Mouse (Mus musculus): ENCODE results near the gene Dusp10. TPM values are rescaled to one million over a fixed set of nuclear protein-coding genes. Genes with fewer than 3 reads are reported as not detected.

Dusp10 gene
- polyA plus RNA-seq, 1 experiment from 2014 or later, result 6.5 TPM

DNA sequence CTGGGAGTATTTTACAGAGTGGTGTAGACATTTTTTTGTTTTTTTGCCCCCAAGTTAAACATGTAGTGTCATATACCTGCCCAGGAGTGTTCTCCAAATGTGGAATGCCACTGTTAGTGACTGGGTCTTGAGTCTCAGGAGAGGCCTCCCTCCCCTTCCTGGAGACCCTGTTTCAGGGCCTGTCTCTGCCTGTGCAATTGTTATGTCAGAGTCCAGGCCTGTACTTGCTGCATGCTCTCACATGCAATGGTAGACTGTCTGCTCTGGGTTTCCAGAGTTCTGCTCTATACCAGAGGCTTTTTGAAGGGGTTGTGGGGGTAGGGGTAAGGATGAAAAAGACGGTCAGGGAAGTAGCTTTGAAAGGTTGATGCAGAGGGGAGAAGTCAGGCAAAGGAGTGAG is 27.8 kb downstream of the Dusp10 start:
- Histone ChIP-seq H3K9me3 (ENCODE audit: control insufficient read depth) (no peaks in the 10 kb centered on the region), H3K36me3 (ENCODE audit: control insufficient read depth, insufficient read depth) (peaks cover 6% of the 10 kb centered on the region; the same call in 1 of the 2 replicates), H3K27ac (ENCODE audit: low read depth, low read length) (no peak overlapping the region), H3K27me3 (replicated peaks; ENCODE audit: control insufficient read depth, insufficient read depth, low read length) (no peaks in the 10 kb centered on the region), H3K4me3 (ENCODE audit: low read depth, low read length) (no peak overlapping the region), H3K4me1 (replicated peaks; ENCODE audit: control insufficient read depth, insufficient read depth, low read length) (no peaks in the 10 kb centered on the region), H3K9ac (ENCODE audit: low read depth, low read length) (no peak overlapping the region), H3K4me2 (replicated peaks; ENCODE audit: low read depth) (peak overlapping the region; percentile 30; the same call in 1 of the 2 replicates)
- ATAC-seq, result no peak
- no peak for TF ChIP-seq CTCF (IDR thresholded peaks at IDR 0.05; ENCODE audit: low read depth)
- 70% methylated on average over 1 of the region's 1 CpGs for WGBS

DNA sequence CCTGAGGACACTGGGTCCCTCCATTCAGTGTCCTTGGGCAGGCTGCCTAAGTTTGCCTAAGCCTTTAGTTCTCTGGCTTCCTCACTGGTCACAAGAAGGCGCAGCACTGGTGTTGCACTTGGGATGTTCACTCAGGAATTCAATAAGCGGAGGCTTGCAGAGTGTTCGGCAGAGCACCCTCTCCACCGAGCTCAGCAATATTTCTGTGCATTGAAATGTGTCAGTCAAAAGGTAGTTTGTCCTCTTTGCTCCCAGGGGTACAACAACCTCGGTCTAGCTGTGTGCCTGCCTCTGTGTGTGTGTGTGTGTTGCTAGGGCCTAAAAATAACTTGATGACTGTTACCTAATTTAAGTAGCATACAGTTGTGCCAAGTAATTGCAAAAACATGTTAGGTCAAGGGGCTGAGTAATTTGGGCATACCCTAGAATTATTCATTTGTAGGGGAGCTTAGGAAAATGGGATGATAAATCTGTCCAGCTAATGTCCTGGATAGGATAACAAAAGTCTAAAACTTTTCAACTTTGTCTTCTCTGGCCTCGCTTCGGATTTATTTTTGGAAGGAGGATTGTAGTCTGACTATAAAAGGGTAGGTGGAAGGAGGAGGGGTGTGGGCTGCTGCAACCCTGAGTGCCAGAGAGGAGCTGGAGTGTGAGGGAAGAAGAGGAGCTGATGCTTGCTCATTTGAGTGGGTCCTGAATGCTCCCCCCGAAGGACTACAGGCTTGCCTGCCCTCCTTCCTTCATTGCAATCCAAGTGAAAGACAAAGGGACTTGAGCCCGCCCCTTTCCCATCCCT is 28.9 kb downstream of the Dusp10 start:
- H3K27ac ChIP-seq (ENCODE audit: low read depth, low read length), result no peak overlapping the region
- 63% methylated on average over 9 of the region's 9 CpGs for WGBS
- H3K9me3 ChIP-seq (ENCODE audit: control insufficient read depth), result no peaks in the 10 kb centered on the region
- no peaks in the 10 kb centered on the region for H3K4me1 ChIP-seq (replicated peaks; ENCODE audit: control insufficient read depth, insufficient read depth, low read length)
- H3K4me2 ChIP-seq (replicated peaks; ENCODE audit: low read depth), result no peak overlapping the region; the same call in 1 of the 2 replicates
- no peaks in the 10 kb centered on the region for H3K27me3 ChIP-seq (replicated peaks; ENCODE audit: control insufficient read depth, insufficient read depth, low read length)
- no peak for TF ChIP-seq CTCF (IDR thresholded peaks at IDR 0.05; ENCODE audit: low read depth)
- ATAC-seq, result no peak
- no peak overlapping the region for H3K4me3 ChIP-seq (ENCODE audit: low read depth, low read length)
- H3K9ac ChIP-seq (ENCODE audit: low read depth, low read length), result no peak overlapping the region
- H3K36me3 ChIP-seq (ENCODE audit: control insufficient read depth, insufficient read depth), result peaks cover 3% of the 10 kb centered on the region; the same call in 1 of the 2 replicates

DNA sequence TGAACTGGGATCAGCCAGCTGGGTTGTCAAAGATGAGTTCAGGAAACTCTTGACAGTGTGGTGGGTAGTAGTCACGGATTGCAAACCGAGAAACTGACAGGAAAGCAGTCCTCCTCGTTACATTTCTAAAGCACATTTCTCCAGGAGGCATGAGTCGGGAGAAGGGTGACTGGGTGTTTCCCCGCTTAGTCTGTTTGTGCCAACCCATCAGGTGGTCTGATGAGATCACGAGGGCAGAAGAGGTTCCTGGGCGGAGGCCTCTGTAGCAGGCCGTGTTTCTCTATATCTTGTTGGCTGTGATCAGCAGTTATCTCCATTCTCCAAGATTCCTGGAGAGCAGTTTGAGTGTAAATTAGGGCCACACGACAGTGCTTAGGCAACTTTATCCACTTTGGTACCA is 29.6 kb downstream of the Dusp10 start:
- Histone ChIP-seq H3K4me3 (ENCODE audit: low read depth, low read length) (no peak overlapping the region), H3K4me2 (replicated peaks; ENCODE audit: low read depth) (no peak overlapping the region), H3K36me3 (ENCODE audit: control insufficient read depth, insufficient read depth) (no peaks in the 10 kb centered on the region), H3K9ac (ENCODE audit: low read depth, low read length) (no peak overlapping the region), H3K27me3 (replicated peaks; ENCODE audit: control insufficient read depth, insufficient read depth, low read length) (no peaks in the 10 kb centered on the region), H3K4me1 (replicated peaks; ENCODE audit: control insufficient read depth, insufficient read depth, low read length) (no peaks in the 10 kb centered on the region), H3K27ac (ENCODE audit: low read depth, low read length) (no peak overlapping the region), H3K9me3 (ENCODE audit: control insufficient read depth) (no peaks in the 10 kb centered on the region)
- TF ChIP-seq CTCF (IDR thresholded peaks at IDR 0.05; ENCODE audit: low read depth), result no peak
- WGBS, result 75% methylated on average over 9 of the region's 9 CpGs
- ATAC-seq, result no peak

DNA sequence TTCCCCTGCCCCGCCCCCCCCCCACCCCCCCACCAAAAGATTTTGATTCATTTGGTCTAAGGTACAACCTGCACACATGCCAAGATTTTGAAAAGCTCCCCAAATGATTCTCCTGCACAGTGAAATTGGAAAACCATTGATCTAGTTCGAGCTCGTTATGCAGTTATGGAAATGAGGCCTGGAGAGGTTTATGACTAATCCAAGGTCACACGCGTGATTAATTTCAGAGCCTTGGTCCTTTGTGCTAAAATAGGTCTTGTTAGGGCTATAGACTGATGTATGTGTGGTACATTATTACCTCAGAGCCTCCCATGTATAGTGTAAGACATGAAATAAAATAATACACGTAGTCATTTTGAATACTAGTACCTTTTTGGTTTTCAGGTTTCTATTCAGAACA is 30.3 kb downstream of the Dusp10 start:
- TF ChIP-seq CTCF (IDR thresholded peaks at IDR 0.05; ENCODE audit: low read depth), result no peak
- H3K36me3 ChIP-seq (ENCODE audit: control insufficient read depth, insufficient read depth), result no peaks in the 10 kb centered on the region
- H3K9ac ChIP-seq (ENCODE audit: low read depth, low read length), result no peak overlapping the region
- 91% methylated on average over 5 of the region's 6 CpGs for WGBS
- no peaks in the 10 kb centered on the region for H3K9me3 ChIP-seq (ENCODE audit: control insufficient read depth)
- no peaks in the 10 kb centered on the region for H3K4me1 ChIP-seq (replicated peaks; ENCODE audit: control insufficient read depth, insufficient read depth, low read length)
- H3K27me3 ChIP-seq (replicated peaks; ENCODE audit: control insufficient read depth, insufficient read depth, low read length), result no peaks in the 10 kb centered on the region
- no peak overlapping the region for H3K27ac ChIP-seq (ENCODE audit: low read depth, low read length)
- ATAC-seq, result no peak
- H3K4me3 ChIP-seq (ENCODE audit: low read depth, low read length), result no peak overlapping the region
- H3K4me2 ChIP-seq (replicated peaks; ENCODE audit: low read depth), result no peak overlapping the region

DNA sequence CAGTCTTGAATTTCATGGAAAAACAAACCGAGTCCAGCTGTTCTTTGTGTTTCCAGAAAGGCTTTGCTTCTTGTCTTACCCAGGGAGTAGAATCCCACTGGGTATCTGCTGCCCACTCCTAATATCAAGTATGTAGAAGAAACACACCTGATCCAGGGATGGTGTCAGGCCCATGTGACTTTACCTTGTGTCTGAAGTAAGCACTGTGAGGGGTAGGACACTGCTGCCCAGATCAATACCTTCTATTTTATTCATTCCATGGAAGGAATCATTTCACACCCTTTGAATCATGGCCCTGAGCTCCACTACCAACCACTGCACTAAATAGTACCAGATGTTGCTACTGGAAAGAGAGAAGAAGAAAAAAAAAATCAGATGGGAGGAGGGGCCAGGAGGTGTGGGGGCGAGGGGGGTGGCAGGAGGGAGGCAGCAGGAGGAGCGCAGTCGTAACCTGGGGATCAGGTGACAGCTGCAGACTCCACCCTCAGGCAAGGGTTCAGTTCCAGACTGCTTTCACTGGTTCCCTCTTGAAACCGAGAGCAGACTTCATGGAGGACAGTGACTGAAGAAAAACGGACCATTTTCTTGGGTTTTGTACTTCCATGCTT is 33.1 kb downstream of the Dusp10 start:
- H3K9ac ChIP-seq (ENCODE audit: low read depth, low read length), result no peak overlapping the region
- TF ChIP-seq CTCF (IDR thresholded peaks at IDR 0.05; ENCODE audit: low read depth), result no peak
- no peak overlapping the region for H3K4me3 ChIP-seq (ENCODE audit: low read depth, low read length)
- no peaks in the 10 kb centered on the region for H3K4me1 ChIP-seq (replicated peaks; ENCODE audit: control insufficient read depth, insufficient read depth, low read length)
- WGBS, result 66% methylated on average over 6 of the region's 6 CpGs
- no peaks in the 10 kb centered on the region for H3K27me3 ChIP-seq (replicated peaks; ENCODE audit: control insufficient read depth, insufficient read depth, low read length)
- no peak for ATAC-seq
- H3K36me3 ChIP-seq (ENCODE audit: control insufficient read depth, insufficient read depth), result no peaks in the 10 kb centered on the region
- no peak overlapping the region for H3K4me2 ChIP-seq (replicated peaks; ENCODE audit: low read depth)
- H3K27ac ChIP-seq (ENCODE audit: low read depth, low read length), result no peak overlapping the region
- H3K9me3 ChIP-seq (ENCODE audit: control insufficient read depth), result no peaks in the 10 kb centered on the region

DNA sequence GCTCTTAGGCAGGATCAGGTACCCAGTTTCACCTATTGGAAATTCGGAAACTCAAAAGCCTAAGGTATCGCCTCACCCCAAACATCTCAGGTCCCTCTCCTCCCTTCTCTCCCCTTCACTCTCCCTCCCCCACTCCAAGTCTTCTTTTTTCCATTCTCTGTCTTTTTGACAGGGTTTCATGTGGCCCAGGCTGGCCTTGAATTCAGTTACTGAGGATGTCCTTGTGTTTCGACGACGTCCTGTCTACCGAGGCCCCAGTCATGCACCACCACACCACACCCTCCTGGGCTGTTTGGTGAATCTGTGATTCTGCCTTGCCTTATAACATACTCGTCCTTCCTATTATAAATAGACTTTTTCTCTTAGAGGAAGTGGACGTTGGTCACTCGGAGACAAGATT is 34.7 kb downstream of the Dusp10 start:
- Histone ChIP-seq H3K9ac (ENCODE audit: low read depth, low read length) (no peak overlapping the region), H3K27me3 (replicated peaks; ENCODE audit: control insufficient read depth, insufficient read depth, low read length) (no peaks in the 10 kb centered on the region), H3K4me1 (replicated peaks; ENCODE audit: control insufficient read depth, insufficient read depth, low read length) (peaks cover 5% of the 10 kb centered on the region; the same call in 1 of the 2 replicates), H3K9me3 (ENCODE audit: control insufficient read depth) (no peaks in the 10 kb centered on the region), H3K36me3 (ENCODE audit: control insufficient read depth, insufficient read depth) (no peaks in the 10 kb centered on the region), H3K4me2 (replicated peaks; ENCODE audit: low read depth) (no peak overlapping the region), H3K4me3 (ENCODE audit: low read depth, low read length) (no peak overlapping the region), H3K27ac (ENCODE audit: low read depth, low read length) (no peak overlapping the region)
- WGBS, result 75% methylated on average over 9 of the region's 9 CpGs
- no peak for ATAC-seq
- TF ChIP-seq CTCF (IDR thresholded peaks at IDR 0.05; ENCODE audit: low read depth), result no peak
